Mouse (Mus musculus) cerebellum, adult 18-20 months (tissue): ENCODE data around the gene Rps7.

ENCODE experiments used
- DNase-seq, 2 experiments: peaks; one replicate each; pipeline ENCODE4 v3.0.0; 2021

Gene Rps7

GRCm38 (mm10) chr12:28614401-28614800, 21.4 kb downstream of the Rps7 start:
- DNase-seq = no peak

- no peak for DNase-seq
Measured at GRCm38 (mm10) chr12:28612391-28612790, 23.4 kb downstream of the Rps7 start.

GRCm38 (mm10) chr12:28607546-28608305, 28.0 kb downstream of the Rps7 start:
- DNase-seq = peak; percentile 45 to 50

- peak; percentile 14 to 21 for DNase-seq
Measured at GRCm38 (mm10) chr12:28603494-28603893, 32.3 kb downstream of the Rps7 start.

GRCm38 (mm10) chr12:28602259-28602658, 33.5 kb downstream of the Rps7 start:
- peak; percentile 73 to 79 for DNase-seq

GRCm38 (mm10) chr12:28598526-28598991, 37.2 kb downstream of the Rps7 start:
- DNase-seq = no peak

GRCm38 (mm10) chr12:28598110-28598509, 37.6 kb downstream of the Rps7 start:
- DNase-seq = no peak

GRCm38 (mm10) chr12:28597699-28598098, 38.1 kb downstream of the Rps7 start:
- DNase-seq = no peak

GRCm38 (mm10) chr12:28596851-28597250, 38.9 kb downstream of the Rps7 start:
- DNase-seq = no peak

- peak; percentile 18 to 31 for DNase-seq
Measured at GRCm38 (mm10) chr12:28590428-28590827, 45.3 kb downstream of the Rps7 start.

- DNase-seq = peak; percentile 92 to 93
Measured at GRCm38 (mm10) chr12:28589090-28589868, 46.5 kb downstream of the Rps7 start.

GRCm38 (mm10) chr12:28587949-28588348, 47.8 kb downstream of the Rps7 start:
- DNase-seq = no peak

GRCm38 (mm10) chr12:28584036-28584435, 51.7 kb downstream of the Rps7 start:
- DNase-seq = no peak

GRCm38 (mm10) chr12:28582423-28582822, 53.3 kb downstream of the Rps7 start, which contains the start of gene Allc:
Gene Allc, minus strand, starts transcription at chr12:28582523.
- DNase-seq = no peak
